Mouse (Mus musculus) CD8-positive naive resting alpha-beta T cell, adult 2 months (primary cell): Measurements from ENCODE around the gene 4930513O06Rik.

ENCODE experiments used
- DNase-seq, 2 experiments: peaks; one replicate each; pipeline ENCODE4 v3.0.0; 2022; ENCODE audit warnings: low read depth in 2 of 2, low spot score in 2 of 2

Gene 4930513O06Rik

DNA sequence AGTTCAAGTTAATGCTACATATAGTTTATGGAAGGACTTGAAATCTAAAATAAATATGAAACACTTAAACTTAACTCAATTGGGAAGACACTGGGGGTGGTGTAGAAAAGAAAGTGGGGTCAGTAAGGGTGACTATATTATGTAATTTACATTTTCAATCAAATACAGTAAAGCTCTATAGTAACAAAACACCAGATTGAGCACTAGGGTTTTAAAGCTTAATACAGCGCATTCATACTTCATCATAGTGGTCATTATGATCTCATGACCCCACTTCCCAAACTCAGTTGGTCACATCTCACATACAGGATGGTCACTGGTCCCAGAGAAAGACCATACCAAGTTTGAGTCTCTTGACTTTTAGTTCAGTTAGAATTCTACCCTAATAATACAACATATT, at the start of gene 4930513O06Rik:
4930513O06Rik (plus strand) TSS at position 301 of the 400 bp plus-strand sequence.
- DNase-seq, result no peak

DNA sequence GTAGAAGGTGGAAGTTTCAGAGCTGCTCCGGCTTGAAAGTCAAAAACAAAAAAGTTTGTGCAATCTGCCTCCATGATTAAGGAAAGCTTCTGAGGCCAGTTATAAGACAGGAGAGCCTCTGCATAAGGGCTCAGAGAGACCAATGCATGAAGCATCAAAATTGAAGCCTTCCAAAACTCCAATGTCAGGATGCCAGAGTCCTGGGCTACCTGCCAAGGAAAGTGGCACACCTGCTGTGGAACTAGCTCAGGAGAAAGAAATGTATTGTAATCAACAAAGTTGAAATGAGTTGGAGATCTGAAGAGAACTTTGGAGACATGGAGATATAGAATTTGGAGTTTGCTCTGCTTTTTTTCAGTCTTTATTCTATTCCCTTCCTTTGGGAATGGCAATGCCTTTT, 48.4 kb upstream of the 4930513O06Rik start:
- DNase-seq, result no peak

DNA sequence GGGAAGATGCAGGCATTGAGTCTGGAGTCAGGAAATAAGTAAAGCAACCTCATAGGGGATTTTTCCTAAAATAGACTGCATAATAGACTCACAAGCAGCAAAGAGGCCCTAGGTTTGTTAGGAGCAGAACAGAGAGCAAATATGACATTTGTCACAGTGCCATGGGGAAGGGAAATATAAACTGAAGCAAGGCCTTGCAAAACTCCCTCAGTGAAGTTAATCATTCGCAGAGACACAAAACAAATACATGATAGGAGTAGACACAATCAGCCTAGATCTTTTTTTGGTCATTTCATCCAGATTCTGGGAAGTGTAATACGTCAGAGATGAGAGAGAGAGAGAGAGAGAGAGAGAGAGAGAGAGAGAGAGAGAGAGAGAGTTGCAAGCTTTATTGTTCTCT, 46.7 kb upstream of the 4930513O06Rik start:
- no peak for DNase-seq

DNA sequence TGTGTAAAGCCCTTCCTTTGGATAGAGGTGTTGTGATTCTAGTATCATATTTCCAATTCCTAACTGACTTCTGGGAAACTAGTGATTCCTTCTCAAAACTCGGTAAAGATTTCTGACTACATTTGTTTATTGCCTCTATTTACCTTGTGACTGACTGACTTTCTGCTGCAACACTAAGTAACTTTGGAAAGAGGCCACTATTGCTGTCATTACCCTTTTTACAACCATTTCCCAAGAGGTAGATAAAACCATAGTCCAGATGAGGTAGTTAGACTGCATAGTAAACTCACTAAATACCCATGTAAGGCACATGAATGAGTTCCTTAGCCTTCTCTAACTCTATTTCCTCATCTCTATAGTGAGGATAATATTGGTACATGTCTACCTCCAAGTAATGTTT, 44.9 kb upstream of the 4930513O06Rik start:
- DNase-seq, result no peak

DNA sequence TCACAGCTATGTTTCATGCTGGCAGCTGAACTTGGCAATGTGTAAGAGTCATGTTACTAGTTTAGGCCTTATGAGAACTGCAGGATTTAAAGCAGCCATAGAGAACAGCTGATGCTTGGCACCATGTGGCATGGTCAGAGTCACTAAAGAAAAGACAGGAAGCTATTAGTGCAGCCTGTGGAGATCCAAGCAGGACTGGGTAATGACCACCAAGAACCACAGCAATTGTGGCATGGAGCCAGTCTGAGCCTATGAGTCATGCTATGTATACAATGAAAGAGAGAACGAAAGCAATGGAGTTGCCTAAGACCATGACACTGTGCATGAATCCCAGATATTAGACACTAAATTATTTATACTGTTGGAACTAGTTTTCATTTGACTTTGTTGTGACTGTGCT, 34.1 kb upstream of the 4930513O06Rik start:
- DNase-seq, result no peak

DNA sequence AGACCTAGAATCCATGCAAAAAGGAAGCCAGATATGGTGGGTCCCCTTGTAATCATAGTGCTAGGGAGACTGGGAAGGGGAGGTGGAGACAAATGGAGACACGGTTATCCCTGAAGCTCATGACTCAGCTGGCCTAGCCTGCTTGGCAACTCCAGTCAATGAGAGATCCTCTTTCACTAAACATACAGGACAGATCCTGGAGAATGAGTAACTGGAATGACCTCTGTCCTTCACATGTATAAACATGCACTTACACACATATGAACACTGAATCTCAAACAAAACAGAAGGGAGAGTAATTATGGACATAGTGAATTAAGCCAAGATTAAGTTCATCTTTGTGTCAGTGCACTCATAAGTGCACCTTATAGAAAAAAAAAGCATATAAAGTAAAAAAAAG, 32.9 kb upstream of the 4930513O06Rik start:
- no peak for DNase-seq

GRCm38 (mm10) chrX:139064078-139064477, 22.0 kb upstream of the 4930513O06Rik start:
- DNase-seq, result no peak

DNA sequence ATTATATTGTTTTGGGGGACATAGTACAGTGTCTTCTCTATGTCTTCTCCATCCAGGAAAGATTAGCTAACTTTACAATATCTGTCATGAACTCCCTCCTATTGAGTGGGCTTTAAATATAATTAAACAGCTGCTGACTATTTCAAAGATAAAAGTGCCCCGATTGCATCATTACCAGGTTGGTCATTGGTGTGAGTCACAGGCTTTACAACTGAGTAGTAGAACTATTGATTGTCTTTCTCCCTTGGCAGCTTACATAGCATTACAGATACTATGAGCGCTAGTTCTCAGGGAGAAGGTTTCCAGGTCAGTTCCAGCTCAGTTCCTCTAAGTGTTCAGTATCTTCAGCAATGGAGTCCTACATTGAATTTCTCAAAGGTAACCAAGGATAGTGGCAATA, 7.5 kb upstream of the 4930513O06Rik start:
- no peak for DNase-seq

- DNase-seq, result no peak
Measured at GRCm38 (mm10) chrX:139085077-139085476, 966 bp upstream of the 4930513O06Rik start, which contains the start of gene Serpina7. Serpina7 (minus strand) TSS chrX:139085236.

GRCm38 (mm10) chrX:139097197-139097596, 11.2 kb downstream of the 4930513O06Rik start:
- DNase-seq, result no peak

DNA sequence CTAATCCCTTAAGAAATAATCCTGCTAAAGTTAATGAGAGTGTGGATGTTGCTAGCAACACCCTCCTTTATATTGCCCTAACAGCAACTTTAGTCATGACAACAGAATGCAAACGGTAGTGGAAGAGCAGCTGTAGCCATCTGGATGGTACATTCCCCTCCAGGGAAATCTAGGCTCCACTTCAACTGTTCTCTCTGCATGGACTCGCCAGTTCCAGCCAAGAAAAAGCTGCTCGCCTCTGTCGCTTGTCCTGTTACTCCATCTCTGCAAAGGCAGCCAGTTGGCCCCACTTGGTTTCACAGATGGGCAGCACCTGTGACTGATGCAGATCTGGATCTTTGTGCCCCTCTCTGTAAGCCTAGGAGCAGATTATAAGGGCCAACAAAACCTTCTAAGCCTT, 48.0 kb downstream of the 4930513O06Rik start:
- DNase-seq, result no peak
